8 mouse cellular contexts compared by ENCODE assay signal in the genomic region with DNA sequence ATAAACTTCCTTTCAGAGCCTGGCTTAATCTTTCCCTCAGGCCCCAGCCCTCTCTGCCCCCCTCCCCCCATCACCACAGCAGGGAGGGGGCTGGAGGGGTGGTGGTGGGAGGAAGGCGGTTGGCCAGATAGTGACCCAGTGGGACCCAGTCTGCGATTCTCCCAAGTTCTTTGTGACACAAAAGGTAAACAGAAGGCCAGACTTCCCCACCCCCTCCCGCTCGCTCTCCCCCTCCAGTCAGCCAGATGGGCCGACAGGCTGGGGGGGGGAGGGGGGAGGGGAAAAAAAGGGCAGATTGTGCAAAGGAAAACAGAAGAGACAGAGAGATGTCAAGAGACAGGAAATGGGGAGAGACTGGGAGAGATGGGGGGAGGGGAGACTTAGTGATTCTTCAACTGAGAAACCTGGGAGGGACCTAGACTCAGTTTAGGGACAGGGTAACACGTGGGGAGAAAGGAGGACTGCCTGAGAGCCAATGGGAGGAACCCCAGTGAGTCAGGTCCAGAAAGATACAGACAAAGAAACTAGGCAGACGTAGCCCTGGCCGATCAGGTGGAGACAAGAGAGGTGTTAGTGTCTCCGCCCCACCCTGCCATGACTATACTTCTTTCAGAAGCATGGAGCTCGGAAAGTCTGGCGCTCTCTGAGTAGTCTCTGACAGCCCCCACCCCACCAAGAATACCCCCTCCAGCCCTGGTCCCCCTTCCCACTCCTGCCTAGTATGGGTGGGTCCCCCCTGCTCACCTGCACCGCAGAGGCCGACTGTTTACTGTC. TPM values are rescaled to one million over a fixed set of nuclear protein-coding genes. Genes with fewer than 3 reads are reported as not detected.
DNase-seq lines count a peak whose midpoint lies in the region; ATAC-seq lines count a peak whose summit lies in the region.

No protein-coding gene starts in this region.

- WGBS in hindbrain, embryonic 16.5 days: 20% methylated on average over 13 of the region's 13 CpGs
- WGBS in midbrain, embryonic 15.5 days: 22% methylated on average over 13 of the region's 13 CpGs

- H3K9ac ChIP-seq in hindbrain, embryonic 16.5 days (ENCODE audit: low read depth, low read length): peak overlapping the region; percentile 13; the same call in 1 of the 2 replicates
- no peak overlapping the region for H3K9ac ChIP-seq in midbrain, embryonic 15.5 days

- no peak overlapping the region for H3K4me2 ChIP-seq in hindbrain, embryonic 16.5 days (ENCODE audit: low read length)
- H3K4me2 ChIP-seq in midbrain, embryonic 15.5 days: no peak overlapping the region; the same call in 1 of the 2 replicates

- peaks cover 5% of the 10 kb centered on the region; the same call in 1 of the 2 replicates for H3K27me3 ChIP-seq in hindbrain, embryonic 16.5 days (replicated peaks; ENCODE audit: control insufficient read depth, insufficient read depth, low read length)
- H3K27me3 ChIP-seq in midbrain, embryonic 15.5 days (replicated peaks): no peaks in the 10 kb centered on the region

- ATAC-seq in hindbrain, embryonic 16.5 days: peak; percentile 25; the same call in 1 of the 2 replicates
- ATAC-seq in midbrain, embryonic 15.5 days (replicated peaks): peak; percentile 44
- no peak for ATAC-seq in megakaryocyte progenitor cell, adult 5-6 weeks (replicated peaks; ENCODE audit: poor library complexity)

- peaks cover 11% of the 10 kb centered on the region for H3K4me1 ChIP-seq in hindbrain, embryonic 16.5 days (ENCODE audit: control insufficient read depth, insufficient read depth, low read depth, low read length)
- H3K4me1 ChIP-seq in midbrain, embryonic 15.5 days: peaks cover 28% of the 10 kb centered on the region

- intact Hi-C loops in heart, postnatal 25 days (cut with DNase I): no loop called here

- no peaks in the 10 kb centered on the region for H3K9me3 ChIP-seq in hindbrain, embryonic 16.5 days (ENCODE audit: control insufficient read depth, low read length)
- no peaks in the 10 kb centered on the region for H3K9me3 ChIP-seq in midbrain, embryonic 15.5 days

- no peaks in the 10 kb centered on the region for H3K36me3 ChIP-seq in hindbrain, embryonic 16.5 days (ENCODE audit: control insufficient read depth, insufficient read depth, low read length)
- H3K36me3 ChIP-seq in midbrain, embryonic 15.5 days (replicated peaks): no peaks in the 10 kb centered on the region

- DNase-seq in heart, adult 11 months: peak; percentile 94
- DNase-seq in heart, postnatal 25 days (ENCODE audit: low spot score): no peak
- peak; percentile 94 for DNase-seq in ZHBTc4 (ENCODE audit: low read depth, low spot score)
- no peak for DNase-seq in cerebellum, adult 11 months
- no peak for DNase-seq in frontal cortex, postnatal 25 days (ENCODE audit: low spot score in 2 of 2)

- H3K4me3 ChIP-seq in hindbrain, embryonic 16.5 days (ENCODE audit: low read length): no peak overlapping the region
- H3K4me3 ChIP-seq in midbrain, embryonic 15.5 days: no peak overlapping the region

- H3K27ac ChIP-seq in hindbrain, embryonic 16.5 days (ENCODE audit: low read depth, low read length): no peak overlapping the region
- H3K27ac ChIP-seq in midbrain, embryonic 15.5 days: no peak overlapping the region

RNA-seq across cellular contexts. Expression of a gene that starts 36.9 kb away (rescaled TPM):
- total RNA-seq in heart, postnatal 25 days (2021): 1 to 10 TPM; 9.4 to 9.6 TPM
- polyA plus RNA-seq in hindbrain, embryonic 16.5 days (2015; fragmentation: Nextera tagmentation; extraction: Ambion mirVana): 27.4 and 31.8 TPM in 2 replicates
- polyA plus RNA-seq in midbrain, embryonic 15.5 days (2015; fragmentation: Nextera tagmentation; extraction: Ambion mirVana): 43.3 and 46.6 TPM in 2 replicates
- total RNA-seq in megakaryocyte progenitor cell, adult 5-6 weeks (2015): 20.1 and 21.3 TPM in 2 replicates
- 3.2 and 4.0 TPM in 2 replicates for total RNA-seq in megakaryocyte progenitor cell, adult 5-6 weeks (2017)

RNA-seq across cellular contexts. Expression of a gene that starts 53.1 kb away (rescaled TPM):
- total RNA-seq in heart, postnatal 25 days (2021): 1 to 10 TPM; 2.4 TPM
- 2.7 and 3.9 TPM in 2 replicates for polyA plus RNA-seq in hindbrain, embryonic 16.5 days (2015; fragmentation: Nextera tagmentation; extraction: Ambion mirVana)
- 2.7 and 3.6 TPM in 2 replicates for polyA plus RNA-seq in midbrain, embryonic 15.5 days (2015; fragmentation: Nextera tagmentation; extraction: Ambion mirVana)
- total RNA-seq in megakaryocyte progenitor cell, adult 5-6 weeks (2015): 2.9 and 4.1 TPM in 2 replicates
- total RNA-seq in megakaryocyte progenitor cell, adult 5-6 weeks (2017): 1.5 and 3.8 TPM in 2 replicates

Comparison
In these comparisons a context has a peak if more than half of its experiments do, and no peak if none do; other contexts are left out.
1. DNase-seq: peak in heart, adult 11 months (single experiment) and ZHBTc4 (single experiment); none in heart, postnatal 25 days (single experiment), cerebellum, adult 11 months (single experiment) and frontal cortex, postnatal 25 days (0 of 2).